Mouse (Mus musculus) embryonic facial prominence, embryonic 10.5 days (tissue): ENCODE measurements at regions not wholly inside any gene's neighbourhood (a gene's known extent, or its start where the extent isn't known, plus 50 kb on each side); places are given as distances from the start of the nearest gene placed in this dataset.
A peak's percentile ranks its signal among the peaks of the same experiment; 100 is the strongest.

Experiments
- DNase-seq: peaks from one replicate; pipeline ENCODE4 v3.0.0-alpha.2; 2017; ENCODE audit warnings: low spot score
- H3K27ac ChIP-seq: fragments of 300-500 bp; sonication (generic); replicated peaks from 2 replicates; pipeline ENCODE4 v1.5.1; 2016; ENCODE audit warnings: mild to moderate bottlenecking
- H3K27me3 ChIP-seq: fragments of 300-500 bp; sonication (generic); replicated peaks from 2 replicates; pipeline ENCODE4 v1.6.1; 2016; ENCODE audit warnings: low read depth, mild to moderate bottlenecking; ENCODE audit not compliant: poor library complexity, severe bottlenecking
- H3K36me3 ChIP-seq: fragments of 300-500 bp; sonication (generic); replicated peaks from 2 replicates; pipeline ENCODE4 v1.6.1; 2016; ENCODE audit warnings: mild to moderate bottlenecking, moderate library complexity
- H3K4me1 ChIP-seq: fragments of 300-500 bp; sonication (generic); 2 replicates; pipeline ENCODE4 v1.6.1; 2016
- H3K4me3 ChIP-seq: fragments of 300-500 bp; sonication (generic); 2 replicates; pipeline ENCODE4 v1.5.1; 2016; ENCODE audit warnings: mild to moderate bottlenecking, moderate library complexity
- H3K9me3 ChIP-seq: fragments of 300-500 bp; sonication (generic); 2 replicates; pipeline ENCODE4 v1.6.1; 2016; ENCODE audit warnings: mild to moderate bottlenecking
- WGBS: fragments of 180-500 bp; shearing (Covaris S2); methylation state at CpG from one replicate; pipeline ENCODE4 v1.1.7; 2016; 5-methylcytosine and 5-hydroxymethylcytosine counted together

GRCm38 (mm10) chr9:87784872-87785271 lies 53.8 kb upstream of the Tbx18 start:
- H3K4me1 ChIP-seq, result no peaks in the 10 kb centered on the region
- no peaks in the 10 kb centered on the region for H3K9me3 ChIP-seq
- no peak overlapping the region for H3K4me3 ChIP-seq
- H3K36me3 ChIP-seq, result no peaks in the 10 kb centered on the region
- H3K27ac ChIP-seq, result no peak overlapping the region
- no peak for DNase-seq
- WGBS, result 61% methylated on average over 1 of the region's 1 CpGs
- H3K27me3 ChIP-seq, result no peaks in the 10 kb centered on the region

GRCm38 (mm10) chr9:87811746-87812145 lies 80.7 kb upstream of the Tbx18 start:
- Histone ChIP-seq H3K27ac (no peak overlapping the region), H3K4me1 (no peaks in the 10 kb centered on the region), H3K9me3 (no peaks in the 10 kb centered on the region), H3K27me3 (no peaks in the 10 kb centered on the region), H3K36me3 (no peaks in the 10 kb centered on the region), H3K4me3 (no peak overlapping the region)
- DNase-seq, result no peak
- 85% methylated on average over 2 of the region's 2 CpGs for WGBS

- Histone ChIP-seq H3K4me3 (no peak overlapping the region), H3K27ac (no peak overlapping the region), H3K9me3 (no peaks in the 10 kb centered on the region), H3K4me1 (peaks cover 6% of the 10 kb centered on the region), H3K36me3 (no peaks in the 10 kb centered on the region), H3K27me3 (no peaks in the 10 kb centered on the region)
- no peak for DNase-seq
- WGBS, result 85% methylated on average over 5 of the region's 5 CpGs
Observed at GRCm38 (mm10) chr9:87822276-87822675, 91.2 kb upstream of the Tbx18 start.

GRCm38 (mm10) chr9:87824691-87825230 lies 93.7 kb upstream of the Tbx18 start:
- Histone ChIP-seq H3K27ac (no peak overlapping the region), H3K36me3 (no peaks in the 10 kb centered on the region), H3K9me3 (no peaks in the 10 kb centered on the region), H3K4me3 (no peak overlapping the region), H3K27me3 (no peaks in the 10 kb centered on the region), H3K4me1 (peaks cover 6% of the 10 kb centered on the region)
- peak; percentile 12 for DNase-seq
- WGBS, result 55% methylated on average over 8 of the region's 8 CpGs

- no peak overlapping the region for H3K4me3 ChIP-seq
- 61% methylated on average over 6 of the region's 6 CpGs for WGBS
- no peaks in the 10 kb centered on the region for H3K4me1 ChIP-seq
- H3K36me3 ChIP-seq, result no peaks in the 10 kb centered on the region
- peak; percentile 36 for DNase-seq
- H3K27ac ChIP-seq, result no peak overlapping the region
- no peaks in the 10 kb centered on the region for H3K9me3 ChIP-seq
- H3K27me3 ChIP-seq, result no peaks in the 10 kb centered on the region
Observed at GRCm38 (mm10) chr9:87843898-87844297, 112.8 kb upstream of the Tbx18 start.

GRCm38 (mm10) chr9:87844453-87844852 lies 113.4 kb upstream of the Tbx18 start:
- no peaks in the 10 kb centered on the region for H3K36me3 ChIP-seq
- H3K27me3 ChIP-seq, result no peaks in the 10 kb centered on the region
- no peak for DNase-seq
- no peak overlapping the region for H3K4me3 ChIP-seq
- WGBS, result 81% methylated on average over 2 of the region's 2 CpGs
- H3K27ac ChIP-seq, result no peak overlapping the region
- no peaks in the 10 kb centered on the region for H3K9me3 ChIP-seq
- no peaks in the 10 kb centered on the region for H3K4me1 ChIP-seq

- no peak overlapping the region for H3K27ac ChIP-seq
- H3K4me3 ChIP-seq, result no peak overlapping the region
- H3K36me3 ChIP-seq, result no peaks in the 10 kb centered on the region
- DNase-seq, result no peak
- WGBS, result 79% methylated on average over 5 of the region's 5 CpGs
- no peaks in the 10 kb centered on the region for H3K27me3 ChIP-seq
- H3K9me3 ChIP-seq, result no peaks in the 10 kb centered on the region
- no peaks in the 10 kb centered on the region for H3K4me1 ChIP-seq
Observed at GRCm38 (mm10) chr9:87848882-87849281, 117.8 kb upstream of the Tbx18 start.

GRCm38 (mm10) chr9:87850133-87850532 lies 119.1 kb upstream of the Tbx18 start:
- H3K36me3 ChIP-seq, result no peaks in the 10 kb centered on the region
- H3K27me3 ChIP-seq, result no peaks in the 10 kb centered on the region
- no peaks in the 10 kb centered on the region for H3K9me3 ChIP-seq
- H3K4me3 ChIP-seq, result no peak overlapping the region
- no peak overlapping the region for H3K27ac ChIP-seq
- 97% methylated on average over 1 of the region's 1 CpGs for WGBS
- 0 out of 2 replicates have a peak, but pooled peaks cover 3% of the 10 kb centered on the region for H3K4me1 ChIP-seq
- DNase-seq, result no peak

- H3K4me1 ChIP-seq, result no peaks in the 10 kb centered on the region
- DNase-seq, result no peak
- no peaks in the 10 kb centered on the region for H3K9me3 ChIP-seq
- no peaks in the 10 kb centered on the region for H3K27me3 ChIP-seq
- no peak overlapping the region for H3K4me3 ChIP-seq
- no peak overlapping the region for H3K27ac ChIP-seq
- 82% methylated on average over 1 of the region's 1 CpGs for WGBS
- H3K36me3 ChIP-seq, result no peaks in the 10 kb centered on the region
Observed at GRCm38 (mm10) chr9:87861588-87861987, 130.5 kb upstream of the Tbx18 start.

- H3K27me3 ChIP-seq, result no peaks in the 10 kb centered on the region
- no peaks in the 10 kb centered on the region for H3K9me3 ChIP-seq
- WGBS, result 79% methylated on average over 6 of the region's 6 CpGs
- no peak overlapping the region for H3K4me3 ChIP-seq
- no peaks in the 10 kb centered on the region for H3K36me3 ChIP-seq
- no peak overlapping the region for H3K27ac ChIP-seq
- DNase-seq, result no peak
- H3K4me1 ChIP-seq, result no peaks in the 10 kb centered on the region
Observed at GRCm38 (mm10) chr9:87865236-87865635, 134.2 kb upstream of the Tbx18 start.

- no peaks in the 10 kb centered on the region for H3K27me3 ChIP-seq
- 91% methylated on average over 6 of the region's 6 CpGs for WGBS
- H3K27ac ChIP-seq, result no peak overlapping the region
- H3K36me3 ChIP-seq, result no peaks in the 10 kb centered on the region
- DNase-seq, result no peak
- no peaks in the 10 kb centered on the region for H3K9me3 ChIP-seq
- H3K4me1 ChIP-seq, result no peaks in the 10 kb centered on the region
- no peak overlapping the region for H3K4me3 ChIP-seq
Observed at GRCm38 (mm10) chr9:87872384-87872905, 141.4 kb upstream of the Tbx18 start.

- 84% methylated on average over 1 of the region's 1 CpGs for WGBS
- no peak for DNase-seq
- H3K27me3 ChIP-seq, result no peaks in the 10 kb centered on the region
- H3K36me3 ChIP-seq, result no peaks in the 10 kb centered on the region
- H3K9me3 ChIP-seq, result no peaks in the 10 kb centered on the region
- no peak overlapping the region for H3K4me3 ChIP-seq
- no peak overlapping the region for H3K27ac ChIP-seq
- no peaks in the 10 kb centered on the region for H3K4me1 ChIP-seq
Observed at GRCm38 (mm10) chr9:87882587-87882986, 151.5 kb upstream of the Tbx18 start.

GRCm38 (mm10) chr9:87883069-87883468 lies 152.0 kb upstream of the Tbx18 start:
- Histone ChIP-seq H3K4me1 (no peaks in the 10 kb centered on the region), H3K36me3 (no peaks in the 10 kb centered on the region), H3K9me3 (no peaks in the 10 kb centered on the region), H3K27ac (no peak overlapping the region), H3K4me3 (no peak overlapping the region), H3K27me3 (no peaks in the 10 kb centered on the region)
- DNase-seq, result no peak
